Mouse (Mus musculus): ENCODE measurements around the gene Aimp2. TPM values are rescaled to one million over a fixed set of nuclear protein-coding genes. Genes with fewer than 3 reads are reported as not detected.

The Aimp2 gene
- total RNA-seq (2023) = 10 to 100 TPM; 11.5 to 12.8 TPM

GRCm38 (mm10) chr5:143909417-143910400 lies at the start of gene Aimp2, which contains the start of gene Pms2:
TSS of gene Aimp2 (minus strand) at chr5:143909847.
TSS of gene Pms2 (plus strand) at chr5:143909964.

GRCm38 (mm10) chr5:143932831-143933230 lies 23.2 kb upstream of the Aimp2 start, which contains the start of gene Rsph10b:
TSS of gene Rsph10b (plus strand) at chr5:143933035.

GRCm38 (mm10) chr5:143927875-143928274 lies 18.2 kb upstream of the Aimp2 start, which contains the start of gene Gm42421:
TSS of gene Gm42421 (plus strand) at chr5:143928175.

GRCm38 (mm10) chr5:143897635-143898330 lies 11.9 kb downstream of the Aimp2 start, which contains the start of gene Ankrd61:
TSS of gene Ankrd61 (minus strand) at chr5:143897685.

Other genes starting within 250 kb of the Aimp2 start
- 10 to 100 TPM; 15.4 to 19.3 TPM for gene Usp42, start 177.6 kb downstream of the Aimp2 start, total RNA-seq (2023)
- gene Eif2ak1, start 92.1 kb downstream of the Aimp2 start, total RNA-seq (2023) = 10 to 100 TPM; 55.3 to 60.3 TPM
- gene Ankrd61, start 12.2 kb downstream of the Aimp2 start, total RNA-seq (2023) = not detected
- gene Pms2, start 117 bp upstream of the Aimp2 start, total RNA-seq (2023) = 10 to 100 TPM in 1 of 2 experiments, 1 to 10 TPM in 1; 7.7 to 13.6 TPM
- under 1 TPM in 1 of 2 experiments, not detected in 1; 0.84 TPM for gene Gm42421, start 18.3 kb upstream of the Aimp2 start, total RNA-seq (2023)
- gene Rsph10b, start 23.2 kb upstream of the Aimp2 start, total RNA-seq (2023) = not detected
- gene Ccz1, start 105.0 kb upstream of the Aimp2 start, total RNA-seq (2023) = 10 to 100 TPM; 57.7 to 63.0 TPM
- not detected for gene Ocm, start 116.8 kb upstream of the Aimp2 start, total RNA-seq (2023)
- 10 to 100 TPM; 18.8 to 20.2 TPM for gene Lmtk2, start 190.6 kb upstream of the Aimp2 start, total RNA-seq (2023)

All from monocyte, adult 59 days (primary cell).